Mouse (Mus musculus) midbrain, postnatal 0 days (tissue): ENCODE data around the gene Sema5a. TPM values are rescaled to one million over a fixed set of nuclear protein-coding genes. Genes with fewer than 3 reads are reported as not detected.

Experiments used
- ATAC-seq: fragments of 200-750 bp; cut with Nextera tagmentation; 2 replicates; pipeline ENCODE4 v1.8.0; 2017; ENCODE audit warnings: moderate number of reproducible peaks, mild to moderate bottlenecking, moderate TSS enrichment, moderate library complexity; ENCODE audit not compliant: low FRiP score
- DNase-seq: peaks from one replicate; pipeline ENCODE4 v3.0.0-alpha.2; 2015; ENCODE audit warnings: low spot score
- H3K27ac ChIP-seq: fragments of 300-500 bp; sonication (generic); 2 replicates; pipeline ENCODE4 v1.5.1; 2014; ENCODE audit warnings: low read depth, mild to moderate bottlenecking, low read length, mixed read lengths
- H3K27me3 ChIP-seq: fragments of 300-500 bp; sonication (generic); 2 replicates; pipeline ENCODE4 v1.6.1; 2014; ENCODE audit warnings: low read length, control low read depth, mixed read lengths; ENCODE audit not compliant: insufficient read depth
- H3K36me3 ChIP-seq: fragments of 300-500 bp; sonication (generic); 2 replicates; pipeline ENCODE4 v1.6.1; 2014; ENCODE audit warnings: low read length, control low read depth, mixed read lengths; ENCODE audit not compliant: insufficient read depth
- H3K4me1 ChIP-seq: fragments of 300-500 bp; sonication (generic); 2 replicates; pipeline ENCODE4 v1.6.1; 2014; ENCODE audit warnings: mild to moderate bottlenecking, control low read depth, antibody characterized with exemption, low read length, mixed read lengths; ENCODE audit not compliant: insufficient read depth
- H3K4me2 ChIP-seq: fragments of 300-500 bp; sonication (generic); 2 replicates; pipeline ENCODE4 v1.6.1; 2014; ENCODE audit warnings: low read depth, mild to moderate bottlenecking, low read length, mixed read lengths; ENCODE audit not compliant: poor library complexity, severe bottlenecking
- H3K4me3 ChIP-seq: fragments of 300-500 bp; sonication (generic); 2 replicates; pipeline ENCODE4 v1.5.1; 2014; ENCODE audit warnings: low read depth, mild to moderate bottlenecking, low read length, moderate library complexity
- H3K9ac ChIP-seq: fragments of 300-500 bp; sonication (generic); replicated peaks from 2 replicates; pipeline ENCODE4 v1.6.1; 2014; ENCODE audit warnings: mild to moderate bottlenecking, low read length, moderate library complexity, mixed read lengths; ENCODE audit not compliant: poor library complexity, severe bottlenecking
- H3K9me3 ChIP-seq: fragments of 300-500 bp; sonication (generic); 2 replicates; pipeline ENCODE4 v1.6.1; 2016; ENCODE audit warnings: low read length, control low read depth
- CTCF ChIP-seq: IDR thresholded peaks from 2 replicates; pipeline ENCODE4 v1.5.1; 2016; ENCODE audit warnings: antibody characterized with exemption, mild to moderate bottlenecking
- WGBS: fragments of 180-500 bp; shearing (Covaris S2); extraction: QIAGEN DNeasy Blood & Tissue Kit; methylation state at CpG from one replicate; pipeline ENCODE4 v1.1.7; 2014; 5-methylcytosine and 5-hydroxymethylcytosine counted together
- polyA plus RNA-seq: library from polyadenylated mRNA; unstranded; fragments of >200 nt; fragmentation: Nextera tagmentation; extraction: Ambion mirVana; gene quantifications from 2 replicates; pipeline ENCODE4 v1.2.1, GENCODE M21; 2015
- total RNA-seq: library from RNA; depleted of rRNA; stranded (reverse); fragments of >200 nt; gene quantifications from 2 replicates; pipeline ENCODE4 v1.2.3, GENCODE M21; 2014

Sema5a gene
- total and polyA plus RNA-seq, 2 experiments from 2014 or later: 5.8 to 26.5 TPM

DNA sequence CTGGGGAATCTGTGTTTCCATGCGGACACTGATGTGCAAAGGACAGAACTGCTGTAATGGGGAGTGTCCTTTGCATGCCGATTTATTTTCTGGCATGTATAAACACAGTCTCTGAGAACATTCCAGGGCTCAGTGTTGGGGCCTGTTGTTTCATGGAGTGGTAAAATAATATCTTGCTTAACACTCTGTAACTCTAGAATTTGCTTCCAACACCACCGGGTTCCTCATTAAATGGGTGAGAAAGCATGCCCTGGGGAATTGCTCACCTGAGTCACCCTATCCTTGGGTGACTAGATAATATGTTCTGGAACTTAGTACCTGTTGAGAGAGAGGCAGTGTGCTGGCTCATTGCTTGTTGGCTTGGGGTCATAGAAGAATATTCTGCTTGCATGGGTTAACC lies 135.7 kb downstream of the Sema5a start:
- H3K4me2 ChIP-seq: no peak overlapping the region
- ATAC-seq (no peak), DNase-seq (no peak)
- no peaks in the 10 kb centered on the region for H3K36me3 ChIP-seq
- no peaks in the 10 kb centered on the region for H3K9me3 ChIP-seq
- no peak overlapping the region for H3K9ac ChIP-seq
- no peak for TF ChIP-seq CTCF
- no peak overlapping the region for H3K27ac ChIP-seq
- no peak overlapping the region for H3K4me3 ChIP-seq
- no peaks in the 10 kb centered on the region for H3K4me1 ChIP-seq
- H3K27me3 ChIP-seq: no peaks in the 10 kb centered on the region
- WGBS: 89% methylated on average over 3 of the region's 3 CpGs

- no peak overlapping the region for H3K4me3 ChIP-seq
- WGBS: 92% methylated on average over 4 of the region's 4 CpGs
- no peaks in the 10 kb centered on the region for H3K9me3 ChIP-seq
- no peak overlapping the region for H3K9ac ChIP-seq
- ATAC-seq (no peak), DNase-seq (no peak)
- TF ChIP-seq CTCF: no peak
- H3K27me3 ChIP-seq: no peaks in the 10 kb centered on the region
- H3K4me1 ChIP-seq: no peaks in the 10 kb centered on the region
- no peak overlapping the region for H3K27ac ChIP-seq
- no peaks in the 10 kb centered on the region for H3K36me3 ChIP-seq
- no peak overlapping the region for H3K4me2 ChIP-seq
Measured at GRCm38 (mm10) chr15:32382930-32383481, 138.4 kb downstream of the Sema5a start.

- DNase-seq (no peak), ATAC-seq (no peak)
- Histone ChIP-seq H3K27me3 (no peaks in the 10 kb centered on the region), H3K9ac (no peak overlapping the region), H3K36me3 (no peaks in the 10 kb centered on the region), H3K4me1 (no peaks in the 10 kb centered on the region), H3K4me3 (no peak overlapping the region), H3K27ac (no peak overlapping the region), H3K4me2 (no peak overlapping the region), H3K9me3 (no peaks in the 10 kb centered on the region)
- no peak for TF ChIP-seq CTCF
- 90% methylated on average over 3 of the region's 3 CpGs for WGBS
Measured at GRCm38 (mm10) chr15:32396241-32396890, 151.8 kb downstream of the Sema5a start.

DNA sequence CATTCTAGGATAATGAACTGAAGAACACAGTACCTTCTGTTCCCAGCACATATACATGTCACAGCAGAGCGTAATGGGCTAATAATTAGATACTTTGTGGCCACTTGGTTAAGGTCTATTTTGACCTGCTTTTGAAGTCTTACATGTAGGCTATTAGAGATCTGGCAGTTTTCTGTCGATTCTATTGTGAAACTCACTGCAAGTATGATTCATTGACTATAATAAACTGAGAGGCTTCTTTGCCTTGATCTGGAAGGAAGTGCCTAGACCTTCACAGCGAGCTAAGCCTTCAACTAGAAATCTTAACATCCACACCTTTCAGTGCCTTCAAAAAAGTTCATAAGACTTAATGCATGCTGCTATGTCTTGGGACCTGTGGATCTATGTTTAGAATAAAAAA lies 152.5 kb downstream of the Sema5a start:
- Histone ChIP-seq H3K9ac (no peak overlapping the region), H3K27ac (no peak overlapping the region), H3K4me1 (no peaks in the 10 kb centered on the region), H3K4me2 (no peak overlapping the region), H3K4me3 (no peak overlapping the region), H3K9me3 (no peaks in the 10 kb centered on the region), H3K36me3 (no peaks in the 10 kb centered on the region), H3K27me3 (no peaks in the 10 kb centered on the region)
- ATAC-seq (no peak), DNase-seq (no peak)
- WGBS: 89% methylated on average over 3 of the region's 3 CpGs
- TF ChIP-seq CTCF: no peak

DNA sequence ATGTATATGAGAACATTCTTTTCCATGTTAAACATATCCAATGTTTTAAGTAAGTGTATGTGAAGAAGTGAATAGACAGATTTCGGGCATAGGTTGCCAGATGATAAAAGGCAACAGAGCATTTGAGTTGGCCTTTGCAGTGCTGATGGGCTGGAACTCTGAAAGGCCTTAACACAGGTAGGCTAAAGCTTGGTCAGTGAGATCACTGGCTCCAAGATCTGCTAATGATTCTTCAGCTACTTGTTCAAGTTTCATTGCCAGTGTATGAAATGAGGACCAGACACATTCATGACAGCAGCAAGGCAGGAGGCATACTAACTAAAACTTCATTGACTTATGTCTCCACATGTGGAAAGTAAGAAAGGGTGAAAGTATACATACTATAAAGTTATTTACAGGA lies 154.1 kb downstream of the Sema5a start:
- H3K4me3 ChIP-seq: no peak overlapping the region
- 93% methylated on average over 1 of the region's 1 CpGs for WGBS
- no peaks in the 10 kb centered on the region for H3K9me3 ChIP-seq
- H3K4me1 ChIP-seq: no peaks in the 10 kb centered on the region
- H3K4me2 ChIP-seq: no peak overlapping the region
- TF ChIP-seq CTCF: no peak
- H3K27me3 ChIP-seq: no peaks in the 10 kb centered on the region
- H3K36me3 ChIP-seq: no peaks in the 10 kb centered on the region
- no peak overlapping the region for H3K27ac ChIP-seq
- ATAC-seq (no peak), DNase-seq (no peak)
- no peak overlapping the region for H3K9ac ChIP-seq

GRCm38 (mm10) chr15:32401909-32402527 lies 157.4 kb downstream of the Sema5a start:
- no peak overlapping the region for H3K4me3 ChIP-seq
- H3K36me3 ChIP-seq: no peaks in the 10 kb centered on the region
- H3K9me3 ChIP-seq: no peaks in the 10 kb centered on the region
- no peak overlapping the region for H3K9ac ChIP-seq
- WGBS: 70% methylated on average over 5 of the region's 5 CpGs
- DNase-seq (no peak), ATAC-seq (no peak)
- no peaks in the 10 kb centered on the region for H3K4me1 ChIP-seq
- H3K27me3 ChIP-seq: no peaks in the 10 kb centered on the region
- no peak overlapping the region for H3K4me2 ChIP-seq
- TF ChIP-seq CTCF: no peak
- no peak overlapping the region for H3K27ac ChIP-seq
